Mouse (Mus musculus) C2C12 (cell line): ENCODE data around the gene Klf12. TPM values are rescaled to one million over a fixed set of nuclear protein-coding genes. Genes with fewer than 3 reads are reported as not detected.

ENCODE experiments used
- H3K27me3 ChIP-seq: one replicate; pipeline ENCODE4 v1.6.1; 2011; ENCODE audit not compliant: control insufficient read depth, insufficient read depth, insufficient read length
- H3K36me3 ChIP-seq: one replicate; pipeline ENCODE4 v1.6.1; 2011; ENCODE audit not compliant: control insufficient read depth, insufficient read depth
- H3K4me3 ChIP-seq: one replicate; pipeline ENCODE4 v1.5.1; 2011; ENCODE audit warnings: mild to moderate bottlenecking, control low read depth; ENCODE audit not compliant: poor library complexity, insufficient read depth, severe bottlenecking
- H3K79me2 ChIP-seq: one replicate; pipeline ENCODE4 v1.6.1; 2011; ENCODE audit not compliant: control insufficient read depth, insufficient read depth
- H3K79me3 ChIP-seq: one replicate; pipeline ENCODE4 v1.6.1; 2011; ENCODE audit warnings: low read depth, control low read depth
- H3ac ChIP-seq: one replicate; pipeline ENCODE3; 2011; ENCODE audit warnings: low read depth; ENCODE audit not compliant: control insufficient read depth, insufficient read length
- CEBPB ChIP-seq: IDR thresholded peaks from one replicate; pipeline ENCODE4 v1.6.1; 2011; ENCODE audit warnings: low read depth, mild to moderate bottlenecking, control low read depth, moderate library complexity
- CTCF ChIP-seq: IDR thresholded peaks from one replicate; pipeline ENCODE4 v1.5.1; 2011; ENCODE audit not compliant: control insufficient read depth, insufficient read depth, insufficient read length
- FOSL1 ChIP-seq: IDR thresholded peaks from one replicate; pipeline ENCODE4 v1.8.0; 2011; ENCODE audit warnings: mild to moderate bottlenecking, low read length; ENCODE audit not compliant: poor library complexity, insufficient read depth, severe bottlenecking
- MAX ChIP-seq: IDR thresholded peaks from one replicate; pipeline ENCODE4 v1.6.1; 2011; ENCODE audit warnings: mild to moderate bottlenecking, control low read depth
- MYOD1 ChIP-seq: IDR thresholded peaks from one replicate; pipeline ENCODE4 v1.6.1; 2011; ENCODE audit warnings: low read depth; ENCODE audit not compliant: control insufficient read depth, insufficient read length
- MYOG ChIP-seq: IDR thresholded peaks from one replicate; pipeline ENCODE4 v1.6.1; 2011; ENCODE audit not compliant: control insufficient read depth, insufficient read length; ENCODE audit errors: extremely low read depth
- USF1 ChIP-seq: IDR thresholded peaks from one replicate; pipeline ENCODE4 v1.6.1; 2011; ENCODE audit warnings: low read depth, mild to moderate bottlenecking, control low read depth, moderate library complexity
- polyA plus RNA-seq: library from polyadenylated mRNA; unstranded; fragments of >200 nt; fragmentation: generic; extraction: Trizol; gene quantifications from one replicate; pipeline ENCODE4 v1.2.1, GENCODE M21; 2012; ENCODE audit warnings: missing spikeins

Klf12 gene
- polyA plus RNA-seq, 1 experiment = 1.2 TPM

DNA sequence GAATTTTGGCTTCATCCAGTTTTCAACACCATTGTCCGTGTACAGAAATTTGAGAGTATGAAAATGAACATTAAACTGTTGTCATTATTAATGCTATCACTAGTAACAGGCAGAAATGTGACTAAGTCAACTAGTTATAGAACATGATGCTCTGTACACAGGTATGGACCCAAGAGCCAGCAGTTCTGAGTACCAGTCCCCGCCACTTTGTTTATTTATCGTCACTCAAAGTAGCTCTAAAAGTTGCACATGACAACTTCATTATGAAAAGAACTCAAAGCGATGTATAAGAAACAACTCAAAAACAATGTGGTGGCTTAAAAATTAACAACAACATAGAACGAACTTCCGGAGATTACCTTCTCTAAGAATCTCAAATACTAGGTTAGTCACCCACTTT, 56.8 kb downstream of the Klf12 start:
- TF ChIP-seq CEBPB = no peak
- no peak for TF ChIP-seq FOSL1
- no peak for TF ChIP-seq MYOD1
- H3K27me3 ChIP-seq = no peaks in the 10 kb centered on the region

DNA sequence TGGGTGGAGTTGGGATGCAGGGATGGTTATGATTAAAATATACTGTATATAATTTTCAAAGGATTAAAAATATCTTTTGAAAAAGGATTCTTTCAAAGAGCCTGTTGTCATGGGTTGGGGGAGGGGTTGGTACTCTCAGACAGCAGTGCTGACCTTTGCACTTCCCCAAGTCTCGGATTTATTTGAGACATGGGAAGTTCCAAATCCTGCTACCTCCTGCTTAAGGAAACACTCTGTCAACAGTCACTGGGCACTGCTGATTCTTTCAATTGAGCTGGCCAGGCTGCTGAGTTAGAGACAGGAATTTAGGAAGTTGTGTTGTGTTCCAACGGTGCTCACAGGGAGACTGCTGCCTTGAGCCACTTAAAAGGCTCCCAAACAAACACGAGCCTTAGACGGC, 60.3 kb downstream of the Klf12 start:
- Histone ChIP-seq H3K36me3 (no peaks in the 10 kb centered on the region), H3ac (no peak overlapping the region), H3K79me2 (no peaks in the 10 kb centered on the region), H3K79me3 (no peaks in the 10 kb centered on the region), H3K27me3 (no peaks in the 10 kb centered on the region), H3K4me3 (no peak overlapping the region)
- no peak for TF ChIP-seq MYOG
- no peak for TF ChIP-seq USF1
- no peak for TF ChIP-seq CEBPB
- no peak for TF ChIP-seq MAX

More for the DNA sequence above, 56.8 kb downstream of the Klf12 start:
- no peaks in the 10 kb centered on the region for H3K79me2 ChIP-seq
- no peaks in the 10 kb centered on the region for H3K36me3 ChIP-seq
- H3K79me3 ChIP-seq = no peaks in the 10 kb centered on the region
- H3ac ChIP-seq = no peak overlapping the region
- H3K4me3 ChIP-seq = no peak overlapping the region

DNA sequence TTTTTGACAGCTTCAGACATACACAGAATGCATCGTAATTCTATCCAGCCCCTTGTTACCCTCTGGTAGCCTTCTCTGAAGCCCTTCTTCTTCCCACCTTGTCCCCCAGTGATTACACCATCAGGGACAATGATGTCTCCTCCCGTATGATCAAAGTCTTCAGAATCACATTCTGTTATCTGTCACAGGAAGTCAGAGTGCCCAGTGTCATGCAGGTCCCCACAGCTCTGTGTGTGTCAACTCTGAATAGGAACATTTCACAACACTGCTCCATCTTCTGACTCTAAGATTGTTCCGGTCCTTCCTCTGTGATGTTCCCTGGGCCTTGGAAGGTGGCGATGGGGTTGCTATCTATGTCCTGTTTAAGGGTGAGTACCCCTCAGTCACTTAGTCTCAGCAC, 62.2 kb downstream of the Klf12 start:
- no peaks in the 10 kb centered on the region for H3K79me3 ChIP-seq
- H3K79me2 ChIP-seq = no peaks in the 10 kb centered on the region
- no peak overlapping the region for H3K4me3 ChIP-seq
- no peak overlapping the region for H3ac ChIP-seq
- no peaks in the 10 kb centered on the region for H3K36me3 ChIP-seq
- no peaks in the 10 kb centered on the region for H3K27me3 ChIP-seq
- TF ChIP-seq MYOG (no peak), USF1 (no peak), CEBPB (no peak), MAX (no peak), MYOD1 (no peak), CTCF (no peak), FOSL1 (no peak)

DNA sequence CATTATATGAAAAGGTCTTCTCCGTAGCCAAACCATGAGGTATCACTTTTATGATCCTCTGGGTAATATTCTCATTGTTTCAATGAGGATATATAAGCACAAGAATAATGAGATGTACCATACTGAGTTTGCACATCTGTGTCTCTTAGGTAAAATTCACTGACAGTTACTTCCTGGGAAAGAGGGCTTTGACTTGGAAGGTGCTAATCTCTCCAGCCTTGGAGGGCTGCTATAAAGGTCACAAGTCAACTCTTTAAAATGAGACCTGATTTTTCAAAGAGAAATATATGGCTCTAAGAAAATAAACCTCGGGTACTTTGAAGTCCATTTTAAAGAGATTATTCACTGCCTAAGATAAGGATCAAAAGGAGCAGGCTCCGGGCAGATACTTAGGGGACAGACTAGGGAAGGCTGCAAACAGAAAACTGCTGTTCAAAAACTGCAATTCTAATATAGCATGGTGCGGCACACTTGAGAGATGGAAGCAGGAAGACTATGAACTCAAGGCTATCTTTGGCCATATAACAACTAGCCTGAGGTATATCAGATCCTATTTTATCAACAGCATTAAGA, 69.2 kb downstream of the Klf12 start:
- Histone ChIP-seq H3K36me3 (no peaks in the 10 kb centered on the region), H3K79me2 (no peaks in the 10 kb centered on the region), H3ac (no peak overlapping the region), H3K27me3 (no peaks in the 10 kb centered on the region), H3K79me3 (no peaks in the 10 kb centered on the region), H3K4me3 (no peak overlapping the region)
- TF ChIP-seq CEBPB = no peak
- TF ChIP-seq MYOD1 = no peak
- no peak for TF ChIP-seq MYOG
- TF ChIP-seq CTCF = no peak
- TF ChIP-seq USF1 = no peak
- no peak for TF ChIP-seq MAX
- no peak for TF ChIP-seq FOSL1

DNA sequence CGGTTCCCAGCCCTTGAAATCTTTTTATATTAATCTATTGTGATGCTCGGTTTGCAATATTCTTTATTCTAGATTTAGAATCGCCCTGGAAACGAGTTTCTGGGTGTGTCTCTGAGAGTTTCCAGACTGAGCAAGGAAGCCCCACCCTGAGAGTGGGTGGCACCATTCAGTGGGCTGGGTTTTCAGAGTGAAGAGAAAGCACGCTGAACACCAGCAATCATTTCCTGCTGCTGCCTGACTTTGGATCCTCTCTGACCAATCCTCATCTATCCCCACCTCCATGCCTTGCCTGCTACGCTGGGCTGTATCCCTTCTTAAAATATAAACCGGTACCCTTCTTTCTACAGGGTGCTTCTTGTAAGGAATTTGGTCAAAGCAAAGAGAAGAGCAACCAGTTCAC, 71.4 kb downstream of the Klf12 start:
- Histone ChIP-seq H3K79me2 (no peaks in the 10 kb centered on the region), H3K36me3 (no peaks in the 10 kb centered on the region), H3K79me3 (no peaks in the 10 kb centered on the region), H3K4me3 (no peak overlapping the region), H3K27me3 (no peaks in the 10 kb centered on the region), H3ac (no peak overlapping the region)
- TF ChIP-seq MYOG (no peak), FOSL1 (no peak), CEBPB (no peak), USF1 (no peak), CTCF (no peak), MAX (no peak), MYOD1 (no peak)

DNA sequence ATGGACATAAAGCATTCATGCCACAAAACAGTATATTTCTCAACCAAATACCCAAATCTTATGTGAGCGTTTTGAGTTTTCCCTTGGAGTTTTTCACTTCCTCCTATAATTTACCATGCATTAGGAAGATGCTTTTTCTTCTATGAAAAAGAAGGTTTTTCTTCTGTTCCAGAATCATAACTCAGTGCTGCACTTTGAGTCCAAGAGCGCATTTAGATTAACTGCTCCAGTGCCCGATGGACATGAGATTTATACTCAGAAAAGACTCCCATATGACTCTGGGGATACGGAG, 72.7 kb downstream of the Klf12 start:
- Histone ChIP-seq H3K4me3 (no peak overlapping the region), H3K36me3 (no peaks in the 10 kb centered on the region), H3K27me3 (no peaks in the 10 kb centered on the region), H3ac (no peak overlapping the region), H3K79me3 (no peaks in the 10 kb centered on the region), H3K79me2 (no peaks in the 10 kb centered on the region)
- TF ChIP-seq MYOG = no peak
- TF ChIP-seq CTCF = no peak
- no peak for TF ChIP-seq USF1
- TF ChIP-seq FOSL1 = no peak
- no peak for TF ChIP-seq MAX
- no peak for TF ChIP-seq CEBPB
